Comparison of ENCODE assay signal across 22 mouse cellular contexts in the genomic region with DNA sequence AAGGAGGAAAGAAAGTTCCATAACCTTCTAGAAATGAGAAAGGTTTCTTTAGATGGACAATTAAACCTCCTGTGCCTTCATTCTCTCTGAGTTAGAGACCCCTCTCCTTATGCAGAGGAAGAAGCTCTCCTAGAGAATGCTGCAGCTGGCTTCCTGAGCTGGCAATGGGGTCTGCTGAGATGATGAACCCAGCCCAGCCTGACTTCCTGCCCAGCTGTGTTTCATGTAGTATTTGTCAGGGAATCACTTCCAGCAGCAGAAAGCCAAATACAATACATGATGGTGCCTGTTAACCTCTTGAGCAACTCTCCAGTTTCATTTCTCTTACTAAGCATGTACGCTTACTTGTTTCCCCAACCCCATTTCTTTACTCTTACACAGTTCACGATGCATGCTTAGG. TPM values are rescaled to one million over a fixed set of nuclear protein-coding genes. Genes with fewer than 3 reads are reported as not detected.
DNase-seq lines count a peak whose midpoint lies in the region; TF ChIP-seq lines count a peak whose summit lies in the region.
"Had no signal": no experiment of that assay in that cellular context is flagged by ENCODE, and none has a peak within 500 bp of the region (broad histone marks: within the 10 kb centered on the region; RNA-seq: fewer than 3 reads in every experiment).

No protein-coding gene starts in this region.

- TF ChIP-seq CTCF in gastrocnemius, adult 2 months (IDR thresholded peaks at IDR 0.05) = no peak

- DNase-seq in gastrocnemius, adult 2 months = peak; percentile 20
- no peak for DNase-seq in gastrocnemius, adult 8-10 months (ENCODE audit: low spot score in 2 of 2)
- DNase-seq in kidney, postnatal 10 days = peak; percentile 64
- DNase-seq in kidney, adult 18-20 months = no peak
- peak; percentile 33 for DNase-seq in gastrocnemius, postnatal 14 days
- DNase-seq in heart, postnatal 14 days = peak; percentile 19 to 39
- DNase-seq in cerebellum, adult 9-11 months = no peak
- DNase-seq: adrenal gland, postnatal 14 days; cerebellum, postnatal 14 days; forebrain, postnatal 0 days; right cerebral cortex, postnatal 14 days; thymus, postnatal 36 days had no signal

- H3K27ac ChIP-seq in gastrocnemius, adult 2 months = no peak overlapping the region
- H3K27ac ChIP-seq: embryonic facial prominence, embryonic 15.5 days; hindbrain, embryonic 13.5 days; limb, embryonic 15.5 days; midbrain, embryonic 15.5 days; neural tube, embryonic 15.5 days had no signal

- intact Hi-C loops in gastrocnemius, adult 2 months (cut with DNase I) = no loop called here
- intact Hi-C loops in gastrocnemius, postnatal 14 days (cut with DNase I; ENCODE audit: low total_unique reads) = no loop called here
- intact Hi-C loops in heart, postnatal 14 days (cut with DNase I) = no loop called here

- no peak overlapping the region for H3K4me3 ChIP-seq in gastrocnemius, adult 2 months
- H3K4me3 ChIP-seq: embryonic facial prominence, embryonic 15.5 days; hindbrain, embryonic 13.5 days; limb, embryonic 15.5 days; midbrain, embryonic 15.5 days; neural tube, embryonic 15.5 days had no signal

RNA-seq across cellular contexts. Expression of a gene that starts 17.9 kb away (rescaled TPM):
- total RNA-seq in gastrocnemius, adult 2 months (2021) = not detected
- total RNA-seq in gastrocnemius, adult 8-10 months (2022) = not detected
- under 1 TPM in 1 of 2 experiments, not detected in 1; 0.27 TPM for total RNA-seq in gastrocnemius, postnatal 14 days (2021)
- not detected for total RNA-seq in heart, postnatal 14 days (2021)
- total RNA-seq: adrenal gland, postnatal 14 days; CH12.LX; forebrain, postnatal 0 days; left cerebral cortex, adult 18-20 months; left cerebral cortex, postnatal 36 days; megakaryocyte, adult 5-6 weeks; MEL had no signal

Comparison
In these comparisons a context has a peak if more than half of its experiments do, and no peak if none do; other contexts are left out.
1. DNase-seq: peak in gastrocnemius, adult 2 months (single experiment), kidney, postnatal 10 days (single experiment), gastrocnemius, postnatal 14 days (single experiment) and heart, postnatal 14 days (2 of 2); none in gastrocnemius, adult 8-10 months (0 of 2), kidney, adult 18-20 months (single experiment) and cerebellum, adult 9-11 months (single experiment).